Mouse (Mus musculus): ENCODE data around the gene Opa1.

The Opa1 gene

GRCm38 (mm10) chr16:29579167-29579786 is at the start of gene Opa1:
Opa1 (plus strand) TSS chr16:29579334.
- DNase-seq = peak; percentile 95

DNA sequence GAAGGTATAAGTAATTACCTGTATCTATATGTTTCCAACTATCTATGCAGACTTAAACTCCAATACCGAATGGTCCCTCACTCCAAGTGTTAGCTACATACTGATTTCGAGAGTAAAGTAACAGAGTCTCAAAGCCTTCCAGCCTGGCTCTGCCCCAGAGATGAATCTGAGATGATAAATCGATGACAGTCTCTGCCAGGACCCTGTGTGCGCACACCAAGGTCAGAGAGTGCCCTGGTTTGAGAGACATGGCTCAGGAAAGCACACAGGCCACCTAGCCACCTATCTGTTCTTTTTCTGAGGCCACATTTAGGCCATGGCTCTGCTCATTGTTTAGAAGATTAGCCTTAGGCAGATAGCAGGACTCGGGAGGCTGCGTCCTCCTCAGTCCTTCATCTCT is 45.5 kb upstream of the Opa1 start:
- no peak for DNase-seq

GRCm38 (mm10) chr16:29535866-29536265 is 43.3 kb upstream of the Opa1 start:
- no peak for DNase-seq

DNA sequence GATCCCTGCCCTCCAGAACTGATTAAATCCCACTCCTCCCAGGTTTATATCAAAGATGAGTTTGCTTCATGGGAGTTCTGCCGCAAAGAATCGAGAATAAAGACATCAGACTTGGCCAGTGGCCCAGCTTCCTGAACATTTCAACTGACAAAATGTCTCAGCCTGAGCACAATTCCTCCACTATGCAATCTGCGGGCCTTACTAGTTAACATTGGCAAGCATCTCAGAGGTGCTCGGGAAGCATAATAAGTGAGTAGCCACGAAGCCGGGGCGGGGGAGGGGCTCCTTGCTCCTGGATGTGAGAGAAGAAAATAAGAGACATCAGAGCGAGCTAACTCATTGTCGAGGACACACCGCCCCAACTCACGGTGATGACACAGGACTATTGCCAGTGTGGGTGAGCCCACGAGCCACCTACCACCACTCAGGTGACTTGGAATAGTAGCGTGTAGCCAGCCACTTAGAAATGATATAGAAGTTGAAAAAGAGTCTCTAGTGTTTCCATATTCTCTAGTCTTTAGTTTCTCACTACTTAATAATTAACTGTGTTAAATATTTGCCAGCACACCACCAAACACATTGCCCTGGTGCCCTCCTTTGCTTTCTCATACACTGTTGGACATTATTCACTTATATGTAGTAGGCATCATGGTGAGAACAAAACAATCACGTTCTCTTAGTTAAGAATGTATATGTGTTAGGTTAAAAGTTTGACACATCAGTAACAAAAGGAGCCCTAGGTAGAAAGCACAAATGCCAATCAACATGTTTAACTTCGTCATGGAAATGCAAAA is 42.5 kb upstream of the Opa1 start:
- peak; percentile 20 for DNase-seq

- DNase-seq = no peak
Observed at GRCm38 (mm10) chr16:29539906-29540305, 39.2 kb upstream of the Opa1 start.

DNA sequence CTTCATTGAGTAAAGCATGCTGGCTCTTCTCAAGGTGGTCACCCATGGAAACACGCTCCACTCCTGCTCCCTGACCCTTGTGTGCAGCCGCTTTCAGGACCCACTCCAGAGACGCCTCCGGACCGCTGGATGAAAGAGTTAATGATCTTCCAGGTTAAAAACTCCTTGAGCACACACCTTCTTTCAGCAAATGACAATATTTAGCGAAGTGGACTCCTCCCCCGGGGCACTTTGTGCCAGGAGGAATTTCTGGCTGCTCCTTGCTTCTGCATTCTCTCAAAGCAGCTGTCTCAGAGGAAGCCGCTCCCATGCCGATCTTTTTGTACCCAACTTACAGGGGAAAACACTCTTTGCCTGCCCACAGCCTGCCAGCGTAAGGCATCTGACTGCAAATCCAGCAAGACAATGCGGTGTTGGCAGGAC is 37.9 kb upstream of the Opa1 start:
- DNase-seq = peak; percentile 28

DNA sequence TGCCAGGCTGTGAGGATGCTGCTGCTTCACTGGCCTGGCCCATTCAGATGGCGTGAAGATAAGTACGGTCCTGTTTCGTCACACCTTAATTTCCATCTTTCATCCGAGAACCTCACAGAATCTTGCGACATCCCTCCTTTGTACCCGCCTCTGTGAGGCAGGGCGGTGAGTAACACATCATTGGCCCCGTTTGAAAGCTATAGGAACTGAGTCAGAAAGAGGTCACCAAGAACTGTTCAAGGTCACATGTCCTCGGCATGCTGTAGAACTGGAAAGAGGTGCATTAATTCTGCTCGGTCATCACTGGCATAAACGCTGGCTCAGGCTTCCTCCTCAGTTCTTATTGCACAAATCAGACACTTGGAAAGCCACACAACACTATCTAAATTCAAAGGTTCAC is 34.3 kb upstream of the Opa1 start, which contains the start of gene Atp13a4:
TSS of gene Atp13a4 (minus strand) at position 36 of the 400 bp plus-strand sequence.
- DNase-seq = no peak

DNA sequence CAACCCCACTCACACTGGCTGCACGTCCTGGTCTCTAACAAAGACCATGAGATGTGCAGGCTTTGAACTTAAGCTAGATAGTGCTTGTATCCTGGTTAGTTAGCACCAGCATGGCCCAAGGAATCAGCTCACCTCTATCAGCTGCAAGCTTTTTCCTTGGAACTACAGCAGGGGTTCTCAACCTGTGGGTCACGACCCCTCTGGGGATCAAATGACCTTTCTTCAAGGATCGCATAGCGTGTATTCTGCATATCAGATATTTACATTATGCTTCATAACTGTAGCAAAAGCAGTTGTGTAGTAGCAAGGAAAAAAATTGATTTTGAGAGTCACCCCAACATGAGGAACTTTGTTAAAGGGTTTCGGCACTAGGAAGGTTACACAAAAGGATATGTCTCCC is 19.5 kb upstream of the Opa1 start:
- DNase-seq = no peak

DNA sequence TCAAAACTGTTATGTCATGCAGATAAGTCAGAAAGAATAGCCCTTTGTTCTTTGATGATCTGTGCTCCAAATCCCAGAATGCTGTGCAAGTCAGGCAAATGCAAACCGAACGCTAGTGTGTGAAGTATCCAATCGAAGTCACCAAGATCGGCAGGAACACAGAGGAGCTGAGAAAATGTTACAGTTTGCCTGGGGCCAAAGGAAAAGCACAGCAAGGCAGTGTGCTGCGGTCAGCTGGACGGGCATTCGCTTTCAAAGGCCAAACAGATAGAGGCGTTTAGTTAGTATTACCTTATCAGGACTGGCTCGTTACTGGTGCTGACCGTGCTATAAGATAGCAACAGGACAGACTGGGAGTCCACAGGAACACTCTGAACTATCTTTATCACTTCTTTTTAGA is 18.7 kb upstream of the Opa1 start:
- peak; percentile 5 for DNase-seq

GRCm38 (mm10) chr16:29560869-29561268 is 18.3 kb upstream of the Opa1 start:
- peak; percentile 62 for DNase-seq

GRCm38 (mm10) chr16:29574013-29574412 is 5.1 kb upstream of the Opa1 start:
- DNase-seq = no peak

DNA sequence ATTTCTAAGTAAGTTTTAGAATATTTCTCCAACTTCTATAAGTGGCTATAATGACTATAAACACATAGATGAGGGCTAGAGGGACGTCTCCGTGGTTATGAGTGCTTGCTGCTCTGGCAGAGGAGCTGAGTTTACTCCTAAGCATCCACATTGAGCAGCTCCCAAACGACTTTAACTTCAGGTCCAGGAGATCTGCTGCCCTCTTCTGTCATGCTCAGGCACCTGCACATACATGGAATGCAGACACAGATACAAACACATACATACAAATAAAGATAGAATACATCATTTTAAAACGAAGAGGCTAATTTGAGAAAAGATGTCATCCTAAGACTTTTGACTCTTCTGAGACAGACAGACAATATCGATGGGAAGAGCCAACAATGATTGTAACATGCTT is 3.5 kb upstream of the Opa1 start:
- DNase-seq = peak; percentile 13

- DNase-seq = no peak
Observed at GRCm38 (mm10) chr16:29579787-29580176, 648 bp downstream of the Opa1 start.

GRCm38 (mm10) chr16:29592171-29592570 is 13.0 kb downstream of the Opa1 start:
- DNase-seq = no peak

GRCm38 (mm10) chr16:29597122-29597521 is 18.0 kb downstream of the Opa1 start:
- DNase-seq = no peak

GRCm38 (mm10) chr16:29605546-29605945 is 26.4 kb downstream of the Opa1 start:
- DNase-seq = peak; percentile 67

DNA sequence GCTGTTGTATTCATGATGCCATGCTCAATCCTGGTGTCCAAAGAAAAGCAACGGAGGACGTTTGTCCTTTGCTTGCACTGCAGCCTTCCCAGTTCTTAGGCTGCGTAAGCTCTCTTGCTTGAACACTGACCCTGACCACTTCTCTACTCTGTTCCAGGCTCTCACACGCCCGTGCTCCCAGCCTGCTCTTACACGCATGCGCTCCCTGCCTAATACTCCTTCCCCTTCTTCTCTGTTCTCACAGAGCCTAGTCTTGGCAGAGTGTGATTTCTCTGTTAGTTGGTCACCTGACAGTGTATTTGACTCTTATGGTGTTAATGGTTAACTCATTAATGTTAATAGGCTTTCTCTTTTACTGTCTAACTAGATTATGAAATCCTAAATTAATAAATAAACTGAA is 28.0 kb downstream of the Opa1 start:
- no peak for DNase-seq

DNA sequence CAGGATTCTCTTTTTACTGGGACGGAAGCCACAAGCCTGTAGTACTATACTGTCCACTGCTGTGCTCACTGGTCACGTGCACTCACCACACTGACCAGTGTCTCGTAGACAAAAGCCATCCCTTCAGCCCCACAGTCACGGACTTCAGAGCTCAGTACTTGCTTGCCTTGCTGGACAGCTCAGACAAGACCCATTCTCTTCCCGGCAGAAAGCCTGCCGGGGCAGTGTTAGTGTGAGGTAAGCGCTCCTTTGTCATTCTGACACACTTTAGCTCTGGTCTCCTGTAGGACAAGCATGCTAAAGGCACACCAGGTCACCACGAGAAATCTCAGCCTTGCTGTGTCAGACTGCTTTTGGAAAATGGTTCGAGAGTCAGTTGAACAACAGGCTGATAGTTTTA is 35.6 kb downstream of the Opa1 start:
- DNase-seq = no peak

GRCm38 (mm10) chr16:29629053-29629452 is 49.9 kb downstream of the Opa1 start:
- DNase-seq = no peak

GRCm38 (mm10) chr16:29635780-29636179 is 56.6 kb downstream of the Opa1 start:
- DNase-seq = no peak

DNA sequence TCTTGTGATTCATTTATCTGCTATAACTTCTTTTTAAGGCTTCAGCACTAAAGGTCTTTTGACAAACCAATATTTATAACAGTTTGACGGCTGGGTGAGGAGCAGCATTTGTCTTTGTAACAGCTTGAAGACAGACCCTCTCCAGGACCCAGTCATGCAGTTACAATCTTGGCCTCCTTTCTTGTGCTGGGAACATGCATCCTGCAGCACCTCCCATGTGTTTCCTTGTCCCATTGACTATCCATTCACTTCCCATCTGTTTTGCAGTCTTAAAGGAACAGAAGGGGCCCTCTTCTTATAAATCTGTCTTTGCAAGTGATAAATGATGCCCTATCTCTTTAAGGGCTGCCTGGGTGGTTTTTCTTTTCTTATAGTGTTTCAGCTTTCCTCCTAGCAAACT is 63.2 kb downstream of the Opa1 start:
- DNase-seq = no peak

GRCm38 (mm10) chr16:29644871-29645270 is 65.7 kb downstream of the Opa1 start:
- no peak for DNase-seq

DNA sequence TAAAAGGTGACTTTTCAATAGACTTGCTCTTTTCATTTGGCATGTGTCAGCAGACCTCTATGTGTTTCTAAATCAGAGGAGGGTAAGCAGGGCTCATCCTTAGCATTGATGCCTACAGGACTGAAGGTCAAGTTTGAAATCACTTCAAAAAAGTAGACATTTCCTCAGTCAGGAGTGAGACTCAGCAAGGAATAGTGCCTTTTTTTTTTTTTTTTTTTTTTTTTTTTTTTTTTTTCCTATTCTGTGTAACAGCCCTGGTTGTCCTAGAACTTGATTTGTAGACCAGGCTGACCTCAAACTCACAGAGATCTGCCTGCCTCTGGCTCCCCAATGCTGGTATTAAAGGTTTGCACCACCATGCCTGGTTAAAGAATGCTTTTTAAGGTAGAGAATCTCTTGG is 67.1 kb downstream of the Opa1 start:
- DNase-seq = no peak

DNA sequence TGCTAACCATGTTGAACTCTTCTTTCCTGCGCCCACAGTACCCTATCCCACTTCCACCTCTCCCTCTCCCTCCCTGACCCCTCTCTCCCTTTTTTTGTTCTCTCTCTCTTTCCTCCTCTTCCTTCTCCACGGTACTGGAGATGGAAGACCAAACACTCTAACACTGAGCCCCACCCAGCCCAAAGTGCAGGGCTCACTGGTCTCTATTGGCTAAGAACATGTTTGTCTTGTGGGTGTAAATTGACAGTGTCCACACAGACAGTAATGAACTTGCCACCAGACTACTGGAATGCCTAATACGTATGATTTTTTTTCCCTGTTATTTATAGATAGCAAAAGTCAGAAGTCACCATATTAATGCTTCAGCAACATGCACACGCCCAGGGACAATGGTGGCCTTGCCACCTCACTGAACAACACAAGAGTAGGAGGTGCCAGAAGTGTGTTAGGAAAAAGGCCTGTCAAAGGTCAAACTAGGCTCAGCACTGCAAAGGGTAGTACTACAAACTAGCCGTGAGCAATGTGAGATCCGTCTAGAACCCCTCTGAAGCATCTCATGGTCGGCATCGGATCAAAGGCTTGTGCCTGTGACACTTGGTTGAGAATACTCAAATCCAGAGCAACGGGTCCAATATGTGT is 77.2 kb downstream of the Opa1 start:
- DNase-seq = no peak

Measured in right cerebral cortex, adult 18-20 months (tissue).